Mouse (Mus musculus): ENCODE measurements at regions not wholly inside any gene's neighbourhood (a gene's known extent, or its start where the extent isn't known, plus 50 kb on each side); places are given as distances from the start of the nearest gene placed in this dataset.

- TF ChIP-seq CTCF (IDR thresholded peaks at IDR 0.05; ENCODE audit: low read depth): no peak
- TF ChIP-seq EP300 (IDR thresholded peaks at IDR 0.05; ENCODE audit: low read depth): no peak
These were observed 62.9 kb upstream of the Npy start for GRCm38 (mm10) chr6:49759614-49760013.

All from liver, embryonic 14.5 days (tissue).